Mouse (Mus musculus) heart, adult 2 months (tissue): ENCODE results near the gene Akr1c20. TPM values are rescaled to one million over a fixed set of nuclear protein-coding genes. Genes with fewer than 3 reads are reported as not detected.

Source experiments
- DNase-seq, 2 experiments: peaks; one replicate each; pipeline ENCODE4 v3.0.0; 2021
- H3K27ac ChIP-seq: fragments of 200-600 bp; 2 replicates; pipeline ENCODE4 v1.8.1; 2022
- H3K27me3 ChIP-seq: fragments of 200-500 bp; 2 replicates; pipeline ENCODE4 v1.6.1; 2012; ENCODE audit warnings: mild to moderate bottlenecking, low read length, inconsistent platforms, mixed read lengths; ENCODE audit not compliant: control insufficient read depth, insufficient read depth
- H3K36me3 ChIP-seq: fragments of 200-500 bp; 2 replicates; pipeline ENCODE4 v1.6.1; 2012; ENCODE audit warnings: low read length, inconsistent platforms; ENCODE audit not compliant: control insufficient read depth, insufficient read depth
- H3K4me1 ChIP-seq: fragments of 200-500 bp; 2 replicates; pipeline ENCODE4 v1.6.1; 2011; ENCODE audit warnings: low read length; ENCODE audit not compliant: control insufficient read depth, insufficient read depth
- H3K4me3 ChIP-seq: fragments of 200-600 bp; 2 replicates; pipeline ENCODE4 v1.8.1; 2022
- H3K79me2 ChIP-seq: fragments of 200-500 bp; replicated peaks from 2 replicates; pipeline ENCODE4 v1.6.1; 2012; ENCODE audit warnings: mild to moderate bottlenecking, inconsistent platforms, low read length, moderate library complexity, mixed read lengths; ENCODE audit not compliant: control insufficient read depth, insufficient read depth
- H3K9ac ChIP-seq: fragments of 200-500 bp; 2 replicates; pipeline ENCODE4 v1.6.1; 2012; ENCODE audit warnings: low read depth, mild to moderate bottlenecking, control low read depth, inconsistent platforms, low read length, mixed read lengths
- CTCF ChIP-seq: fragments of 200-600 bp; IDR thresholded peaks from 2 replicates; pipeline ENCODE4 v1.8.1; 2022; ENCODE audit warnings: antibody characterized with exemption, mild to moderate bottlenecking, moderate library complexity
- EP300 ChIP-seq: fragments of 200-500 bp; IDR thresholded peaks from 2 replicates; pipeline ENCODE4 v1.6.1; 2011; ENCODE audit warnings: low read depth, low read length, control low read depth; ENCODE audit not compliant: insufficient read depth
- POLR2A ChIP-seq: fragments of 200-500 bp; IDR thresholded peaks from 2 replicates; pipeline ENCODE4 v1.6.1; 2011; ENCODE audit warnings: mild to moderate bottlenecking, low read depth, low read length, control low read depth; ENCODE audit not compliant: insufficient read depth
- WGBS: fragments of 180-500 bp; shearing (Covaris S2); methylation state at CpG from one replicate; pipeline ENCODE4 v1.1.7; 2018; 5-methylcytosine and 5-hydroxymethylcytosine counted together
- intact Hi-C: fragments of 180-260 bp; cut with DNase I; formaldehyde crosslinking; loops from one replicate; pipeline ENCODE4 v1.15.1; 2025
- polyA plus RNA-seq: library from polyadenylated mRNA; depleted of rRNA; stranded (reverse); fragments of >200 nt; gene quantifications from 2 replicates; pipeline ENCODE4 v1.2.3, GENCODE M21; 2012; rRNA removed
- total RNA-seq, 2 experiments: library from RNA; stranded (reverse); gene quantifications; 2 replicates each; pipeline ENCODE4 v1.2.3; 2021

Akr1c20 gene
- total and polyA plus RNA-seq, 3 experiments, result not detected

- DNase-seq, result no peak
- no peak overlapping the region for H3K27ac ChIP-seq
- 77% methylated on average over 2 of the region's 2 CpGs for WGBS
These were observed 57.5 kb downstream of the Akr1c20 start for GRCm38 (mm10) chr13:4465641-4466040.

More at GRCm38 (mm10) chr13:4465641-4466040, 57.5 kb downstream of the Akr1c20 start:
- no peak for TF ChIP-seq POLR2A
- no peak for TF ChIP-seq EP300
- TF ChIP-seq CTCF, result no peak
- Histone ChIP-seq H3K4me1 (no peaks in the 10 kb centered on the region), H3K9ac (no peak overlapping the region), H3K27me3 (no peaks in the 10 kb centered on the region), H3K79me2 (no peaks in the 10 kb centered on the region), H3K36me3 (no peaks in the 10 kb centered on the region), H3K4me3 (no peak overlapping the region)
- intact Hi-C loops, result no loop called here

Other genes starting within 250 kb of the Akr1c20 start
- not detected for gene Akr1c12, start 243.9 kb downstream of the Akr1c20 start, total RNA-seq
- gene Akr1c12, start 243.9 kb downstream of the Akr1c20 start, polyA plus RNA-seq, result 0.12 and 0.14 TPM in 2 replicates
- gene Akr1c6, start 89.0 kb downstream of the Akr1c20 start, total RNA-seq, result not detected
- gene Akr1c6, start 89.0 kb downstream of the Akr1c20 start, polyA plus RNA-seq, result not detected in 2 replicates
- not detected for gene Akr1c21, start 50.7 kb upstream of the Akr1c20 start, total RNA-seq
- gene Akr1c21, start 50.7 kb upstream of the Akr1c20 start, polyA plus RNA-seq, result not detected in 2 replicates
- 10 to 100 TPM; 17.1 to 17.9 TPM for gene Akr1e1, start 85.8 kb upstream of the Akr1c20 start, total RNA-seq
- 4.9 and 8.2 TPM in 2 replicates for gene Akr1e1, start 85.8 kb upstream of the Akr1c20 start, polyA plus RNA-seq